Mouse (Mus musculus) midbrain, embryonic 10.5 days (tissue): ENCODE data around the gene Cmah. TPM values are rescaled to one million over a fixed set of nuclear protein-coding genes. Genes with fewer than 3 reads are reported as not detected.

Experiments used
- DNase-seq: peaks from one replicate; pipeline ENCODE4 v3.0.0-alpha.2; 2017; ENCODE audit warnings: low spot score
- H3K27ac ChIP-seq: fragments of 300-500 bp; sonication (generic); replicated peaks from 2 replicates; pipeline ENCODE4 v1.5.1; 2016; ENCODE audit warnings: mild to moderate bottlenecking
- H3K27me3 ChIP-seq: fragments of 300-500 bp; sonication (generic); 2 replicates; pipeline ENCODE4 v1.6.1; 2016; ENCODE audit warnings: low read depth, mild to moderate bottlenecking; ENCODE audit not compliant: poor library complexity, severe bottlenecking
- H3K36me3 ChIP-seq: fragments of 300-500 bp; sonication (generic); 2 replicates; pipeline ENCODE4 v1.6.1; 2016; ENCODE audit warnings: mild to moderate bottlenecking, moderate library complexity
- H3K4me1 ChIP-seq: fragments of 300-500 bp; sonication (generic); 2 replicates; pipeline ENCODE4 v1.6.1; 2016
- H3K4me3 ChIP-seq: fragments of 300-500 bp; sonication (generic); 2 replicates; pipeline ENCODE4 v1.5.1; 2016; ENCODE audit warnings: mild to moderate bottlenecking, moderate library complexity
- H3K9me3 ChIP-seq: fragments of 300-500 bp; sonication (generic); replicated peaks from 2 replicates; pipeline ENCODE4 v1.6.1; 2016; ENCODE audit warnings: mild to moderate bottlenecking
- WGBS: fragments of 180-500 bp; shearing (Covaris S2); methylation state at CpG from one replicate; pipeline ENCODE4 v1.1.7; 2016; 5-methylcytosine and 5-hydroxymethylcytosine counted together
- polyA plus RNA-seq: library from polyadenylated mRNA; unstranded; fragments of >200 nt; fragmentation: Nextera tagmentation; extraction: Ambion mirVana; gene quantifications from 2 replicates; pipeline ENCODE4 v1.2.1, GENCODE M21; 2016

Cmah gene
- polyA plus RNA-seq, 1 experiment from 2014 or later = 0.42 TPM

DNA sequence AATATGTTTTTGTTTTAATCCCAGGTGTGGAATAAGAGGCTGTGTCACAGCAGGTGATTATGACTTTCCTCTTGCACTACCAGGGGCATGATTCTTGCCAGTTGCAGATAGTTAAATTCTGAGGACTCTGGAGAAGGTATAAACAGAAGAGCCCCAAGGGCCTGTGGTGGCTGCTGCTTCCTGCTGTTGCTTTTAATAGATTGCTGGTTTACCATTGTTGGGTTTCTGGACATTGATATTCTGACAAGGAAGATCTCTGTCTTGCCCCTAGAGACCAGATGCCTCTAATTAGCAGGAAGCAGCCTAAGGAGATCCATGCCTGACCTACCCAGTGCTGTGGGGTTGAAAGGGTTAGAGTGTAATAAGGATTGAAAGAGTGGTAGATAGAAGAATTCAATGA lies 75.8 kb downstream of the Cmah start:
- H3K4me1 ChIP-seq = peaks cover 7% of the 10 kb centered on the region; the same call in 1 of the 2 replicates
- H3K36me3 ChIP-seq = no peaks in the 10 kb centered on the region
- H3K27ac ChIP-seq = no peak overlapping the region
- no peaks in the 10 kb centered on the region for H3K9me3 ChIP-seq
- no peaks in the 10 kb centered on the region for H3K27me3 ChIP-seq
- no peak for DNase-seq
- no peak overlapping the region for H3K4me3 ChIP-seq

DNA sequence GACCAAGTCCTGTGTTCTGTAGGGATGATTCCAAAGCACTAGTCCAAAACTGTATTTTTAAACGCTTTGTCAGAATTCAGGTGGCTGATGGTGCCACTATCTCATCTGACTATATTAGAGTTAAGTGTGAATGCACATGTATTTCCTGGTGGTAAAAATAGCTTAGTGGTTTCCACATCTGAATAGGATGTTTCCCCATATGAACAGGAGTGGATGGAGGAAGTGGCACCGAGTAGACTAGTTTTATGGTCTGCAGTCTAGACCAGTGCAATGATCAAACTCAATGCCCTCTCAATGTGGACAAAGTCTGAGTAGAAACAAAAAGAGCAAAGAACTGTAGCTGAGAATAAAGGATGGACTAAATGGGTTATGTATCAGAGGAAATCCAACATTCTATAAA lies 79.6 kb downstream of the Cmah start:
- H3K4me1 ChIP-seq = peaks cover 6% of the 10 kb centered on the region; the same call in 1 of the 2 replicates
- no peaks in the 10 kb centered on the region for H3K9me3 ChIP-seq
- H3K27me3 ChIP-seq = no peaks in the 10 kb centered on the region
- no peak overlapping the region for H3K27ac ChIP-seq
- no peak for DNase-seq
- 85% methylated on average over 2 of the region's 2 CpGs for WGBS
- H3K4me3 ChIP-seq = no peak overlapping the region
- no peaks in the 10 kb centered on the region for H3K36me3 ChIP-seq

DNA sequence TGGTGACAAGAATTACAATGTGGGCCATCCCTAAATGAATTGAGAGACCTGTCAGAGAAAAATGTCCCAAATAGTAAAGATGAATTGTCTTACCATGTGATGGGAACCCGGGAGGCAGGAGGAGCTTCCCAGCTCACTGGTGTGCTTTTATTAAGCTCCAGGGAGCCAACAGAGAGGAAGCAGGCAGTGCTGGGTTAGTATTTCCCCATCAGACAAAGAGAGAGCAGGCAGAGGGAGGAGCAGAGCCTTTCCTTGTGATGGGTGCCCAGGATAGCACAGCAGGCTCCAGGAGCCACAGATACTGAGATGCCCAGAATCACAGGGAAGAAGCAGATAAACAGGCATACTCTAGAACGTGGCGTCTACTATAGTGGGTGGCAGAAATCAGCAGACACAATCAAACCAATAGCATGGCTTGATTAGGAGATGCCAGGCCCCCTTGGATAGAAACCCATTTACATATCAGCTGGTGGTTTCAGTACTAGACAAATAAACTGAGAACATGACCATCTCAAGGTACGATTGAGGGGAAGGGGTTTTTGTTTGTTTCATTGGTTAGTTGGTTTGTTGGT lies 87.5 kb downstream of the Cmah start:
- Histone ChIP-seq H3K4me1 (peaks cover 2% of the 10 kb centered on the region; the same call in 1 of the 2 replicates), H3K27ac (no peak overlapping the region), H3K9me3 (no peaks in the 10 kb centered on the region), H3K27me3 (no peaks in the 10 kb centered on the region), H3K4me3 (no peak overlapping the region), H3K36me3 (no peaks in the 10 kb centered on the region)
- DNase-seq = no peak
- 59% methylated on average over 4 of the region's 4 CpGs for WGBS

DNA sequence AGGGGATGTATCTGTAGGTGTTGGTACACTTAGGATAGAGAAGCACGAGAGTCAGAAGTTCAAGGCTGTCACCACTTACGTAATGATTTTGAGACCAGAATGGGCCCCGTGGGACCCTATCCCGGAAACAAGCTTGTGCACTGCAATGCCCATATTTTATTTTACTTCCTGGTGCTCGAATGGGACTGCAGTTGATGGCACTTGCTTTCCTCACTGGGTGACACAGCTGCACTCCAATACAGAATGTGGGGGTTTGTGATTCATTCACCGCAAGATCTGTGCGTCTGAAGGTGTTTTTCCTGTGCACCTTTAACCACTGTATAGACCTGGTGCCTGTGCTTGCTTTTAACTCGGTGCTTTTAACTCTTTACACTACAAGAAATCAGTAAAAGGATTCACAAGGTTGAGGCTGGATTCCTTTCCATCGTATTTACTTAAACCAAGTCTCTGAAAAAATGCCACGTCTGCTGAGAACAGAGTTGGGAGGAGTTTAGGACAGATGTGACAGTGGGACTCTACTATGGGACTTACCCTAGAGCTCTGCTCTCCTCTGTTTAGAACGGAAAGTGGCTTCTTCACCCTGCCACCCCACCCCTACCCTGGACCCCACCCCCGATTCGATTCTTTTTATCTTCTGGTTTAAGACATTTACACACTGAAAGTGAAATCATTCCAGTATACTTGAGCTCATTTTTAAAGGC lies 88.5 kb downstream of the Cmah start:
- Histone ChIP-seq H3K27me3 (no peaks in the 10 kb centered on the region), H3K9me3 (no peaks in the 10 kb centered on the region), H3K27ac (no peak overlapping the region), H3K4me1 (peaks cover 4% of the 10 kb centered on the region; the same call in 1 of the 2 replicates), H3K36me3 (no peaks in the 10 kb centered on the region), H3K4me3 (no peak overlapping the region)
- 82% methylated on average over 13 of the region's 13 CpGs for WGBS
- DNase-seq = no peak

DNA sequence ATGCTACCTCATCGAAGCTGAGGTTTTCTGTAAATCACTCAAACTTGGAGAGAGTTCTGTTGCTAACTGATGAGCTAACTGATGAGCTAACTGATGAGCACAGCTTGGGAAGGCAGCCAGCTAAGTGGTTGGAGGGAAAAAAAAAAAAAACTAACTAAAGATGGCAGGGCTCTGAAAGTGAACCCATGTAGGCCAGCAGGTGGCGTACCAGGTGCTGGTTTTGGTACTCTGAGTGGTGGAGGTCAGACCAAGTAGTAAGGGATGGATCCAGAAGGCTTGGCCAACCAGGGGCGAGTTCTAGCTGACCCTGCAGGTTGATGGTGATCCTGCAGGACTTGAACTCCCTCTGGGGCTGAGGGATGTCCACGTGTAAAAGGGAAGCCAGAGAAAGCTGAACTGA lies 89.2 kb downstream of the Cmah start:
- no peak overlapping the region for H3K4me3 ChIP-seq
- H3K4me1 ChIP-seq = peaks cover 4% of the 10 kb centered on the region; the same call in 1 of the 2 replicates
- DNase-seq = peak; percentile 40
- no peaks in the 10 kb centered on the region for H3K9me3 ChIP-seq
- WGBS = 46% methylated on average over 4 of the region's 4 CpGs
- H3K27ac ChIP-seq = no peak overlapping the region
- H3K27me3 ChIP-seq = no peaks in the 10 kb centered on the region
- no peaks in the 10 kb centered on the region for H3K36me3 ChIP-seq

DNA sequence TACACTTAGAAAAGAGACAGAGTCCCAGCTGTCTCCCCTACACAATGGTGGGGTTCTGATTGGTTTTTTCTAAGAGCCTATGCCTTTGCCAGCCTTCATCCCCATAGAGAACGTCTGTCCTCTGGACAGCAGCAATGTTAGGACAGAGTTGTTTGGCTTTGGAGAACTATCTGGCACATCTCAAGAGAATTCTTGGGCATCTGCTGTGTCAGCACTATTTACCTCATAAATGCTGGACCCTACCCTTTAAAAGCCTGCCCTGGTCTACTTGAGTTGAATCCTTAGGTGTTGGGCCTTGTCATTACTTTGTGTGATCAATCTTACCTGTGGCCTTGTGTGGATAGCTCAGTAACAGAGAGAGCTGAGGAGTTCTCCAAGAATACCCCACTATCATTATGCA lies 90.8 kb downstream of the Cmah start:
- no peaks in the 10 kb centered on the region for H3K9me3 ChIP-seq
- peaks cover 4% of the 10 kb centered on the region; the same call in 1 of the 2 replicates for H3K4me1 ChIP-seq
- DNase-seq = no peak
- WGBS = 66% methylated on average over 1 of the region's 1 CpGs
- no peaks in the 10 kb centered on the region for H3K27me3 ChIP-seq
- no peak overlapping the region for H3K4me3 ChIP-seq
- H3K36me3 ChIP-seq = no peaks in the 10 kb centered on the region
- H3K27ac ChIP-seq = no peak overlapping the region

DNA sequence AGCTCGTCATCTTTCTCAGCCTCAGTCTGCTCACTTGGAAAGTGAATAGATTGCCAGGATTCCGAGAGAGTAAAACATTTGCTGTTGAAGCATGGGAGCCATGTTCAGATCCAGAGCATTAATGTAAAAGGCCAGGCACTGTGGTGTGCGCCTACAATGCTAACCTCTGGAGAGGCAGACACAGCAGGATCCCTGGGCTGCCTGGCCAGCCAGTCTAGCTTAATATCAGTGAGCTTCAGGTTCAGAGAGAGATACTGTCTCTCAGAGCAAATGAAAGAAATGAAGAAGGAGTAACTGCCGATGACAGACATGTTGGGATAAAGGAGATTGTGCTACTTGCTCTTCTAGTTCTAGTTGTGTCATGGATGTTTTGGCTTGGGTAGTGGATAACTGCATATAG lies 91.6 kb downstream of the Cmah start:
- no peaks in the 10 kb centered on the region for H3K9me3 ChIP-seq
- no peak overlapping the region for H3K27ac ChIP-seq
- H3K27me3 ChIP-seq = no peaks in the 10 kb centered on the region
- H3K36me3 ChIP-seq = no peaks in the 10 kb centered on the region
- whole genome bisulfite sequencing = 78% methylated on average over 4 of the region's 4 CpGs
- no peak overlapping the region for H3K4me3 ChIP-seq
- DNase-seq = no peak
- H3K4me1 ChIP-seq = peaks cover 4% of the 10 kb centered on the region; the same call in 1 of the 2 replicates

DNA sequence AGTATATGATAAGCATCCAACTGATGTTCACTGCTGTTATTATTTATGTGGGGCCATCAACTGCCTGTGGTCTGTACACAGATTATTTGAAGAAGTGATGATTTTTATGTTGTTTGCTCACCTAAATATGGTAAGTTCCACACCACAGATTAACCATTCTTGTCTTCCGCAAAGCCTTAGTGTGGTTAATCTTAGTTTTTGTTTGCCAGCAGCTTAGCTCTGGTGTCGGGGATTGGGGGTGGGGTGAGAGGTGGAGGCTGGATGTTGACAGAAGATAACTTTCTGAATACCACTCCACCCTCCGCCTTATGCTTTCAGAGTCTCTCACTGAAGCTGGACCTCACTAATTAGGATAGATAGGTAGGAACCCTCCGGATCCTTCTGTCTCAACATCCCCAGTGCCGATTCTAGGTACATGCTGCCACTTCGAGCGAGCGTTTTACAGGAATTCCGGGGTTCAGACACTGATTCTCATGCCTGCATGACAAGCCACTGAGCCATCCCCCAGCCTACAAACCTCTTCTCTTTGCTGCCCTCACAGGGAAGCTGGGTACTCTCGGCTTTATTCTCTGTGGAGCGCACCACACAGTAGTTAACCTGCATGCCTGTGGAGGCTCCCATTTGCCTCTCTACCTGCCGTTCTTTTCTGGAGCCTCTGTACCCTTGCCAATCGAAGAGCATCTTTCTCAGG lies 92.5 kb downstream of the Cmah start:
- Histone ChIP-seq H3K27me3 (no peaks in the 10 kb centered on the region), H3K4me3 (no peak overlapping the region), H3K9me3 (no peaks in the 10 kb centered on the region), H3K4me1 (peaks cover 4% of the 10 kb centered on the region; the same call in 1 of the 2 replicates), H3K36me3 (no peaks in the 10 kb centered on the region), H3K27ac (peak overlapping the region; percentile 33)
- no peak for DNase-seq
- WGBS = 80% methylated on average over 13 of the region's 13 CpGs

DNA sequence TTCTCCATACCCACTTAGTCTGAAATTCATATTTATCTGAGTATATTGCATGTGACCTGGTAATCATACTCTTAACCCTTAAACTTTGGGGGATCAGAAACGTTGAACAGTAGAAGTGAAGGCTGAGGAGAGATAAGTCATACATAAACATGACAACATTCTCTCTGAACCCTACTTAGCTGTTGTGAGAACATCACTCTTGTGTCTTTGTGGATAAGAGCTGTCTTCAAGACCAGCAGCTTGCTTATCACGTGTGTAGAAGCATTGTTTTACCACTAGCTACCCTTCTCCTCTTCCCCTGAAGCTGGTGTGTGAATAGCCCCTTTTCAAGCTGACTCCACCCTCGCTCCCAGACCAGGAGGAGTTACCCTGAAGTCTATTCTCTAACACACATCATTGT lies 94.8 kb downstream of the Cmah start:
- Histone ChIP-seq H3K27me3 (no peaks in the 10 kb centered on the region), H3K36me3 (no peaks in the 10 kb centered on the region), H3K4me3 (no peak overlapping the region), H3K4me1 (peaks cover 4% of the 10 kb centered on the region; the same call in 1 of the 2 replicates), H3K27ac (no peak overlapping the region), H3K9me3 (no peaks in the 10 kb centered on the region)
- 67% methylated on average over 3 of the region's 3 CpGs for WGBS
- DNase-seq = no peak

DNA sequence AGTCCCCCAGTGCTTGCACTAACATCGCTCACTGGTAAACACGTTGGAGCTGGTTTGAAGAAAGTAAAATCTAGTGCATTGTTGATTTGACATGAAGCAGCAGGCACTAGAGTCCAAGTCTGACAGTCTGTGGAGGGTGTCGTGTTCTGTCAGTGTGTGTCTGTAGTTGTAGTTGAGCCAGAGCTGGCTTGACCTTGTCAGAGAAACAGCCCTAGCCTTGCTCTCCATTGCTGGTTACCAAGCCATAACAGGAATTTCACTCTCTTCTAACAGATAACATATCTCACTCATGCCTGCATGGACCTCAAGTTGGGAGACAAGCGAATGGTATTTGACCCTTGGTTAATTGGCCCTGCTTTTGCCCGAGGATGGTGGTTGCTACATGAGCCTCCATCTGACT lies 103.0 kb downstream of the Cmah start:
- DNase-seq = no peak
- H3K4me1 ChIP-seq = no peaks in the 10 kb centered on the region
- H3K36me3 ChIP-seq = no peaks in the 10 kb centered on the region
- H3K27ac ChIP-seq = no peak overlapping the region
- 85% methylated on average over 5 of the region's 5 CpGs for WGBS
- H3K9me3 ChIP-seq = no peaks in the 10 kb centered on the region
- no peaks in the 10 kb centered on the region for H3K27me3 ChIP-seq
- no peak overlapping the region for H3K4me3 ChIP-seq

DNA sequence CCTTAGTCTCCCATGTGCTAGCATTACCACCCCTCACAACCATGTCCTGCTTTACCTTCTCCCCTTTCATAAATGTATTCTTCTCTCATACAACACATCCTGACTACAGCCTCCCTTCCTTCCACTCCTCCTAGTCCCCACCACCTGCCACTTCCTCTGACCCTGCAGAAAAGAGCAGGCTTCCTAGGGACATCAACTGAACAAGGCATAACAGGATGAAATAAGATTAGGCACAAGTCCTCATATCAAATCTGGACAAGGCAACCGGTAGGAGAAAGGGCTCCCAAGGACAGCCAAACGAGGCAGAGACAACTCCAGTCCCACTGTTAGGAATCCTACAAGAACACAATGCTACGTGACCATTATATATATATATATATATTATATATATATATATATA lies 104.4 kb downstream of the Cmah start:
- H3K9me3 ChIP-seq = no peaks in the 10 kb centered on the region
- no peak for DNase-seq
- H3K36me3 ChIP-seq = no peaks in the 10 kb centered on the region
- no peak overlapping the region for H3K4me3 ChIP-seq
- no peak overlapping the region for H3K27ac ChIP-seq
- 94% methylated on average over 3 of the region's 3 CpGs for WGBS
- H3K27me3 ChIP-seq = no peaks in the 10 kb centered on the region
- H3K4me1 ChIP-seq = no peaks in the 10 kb centered on the region

DNA sequence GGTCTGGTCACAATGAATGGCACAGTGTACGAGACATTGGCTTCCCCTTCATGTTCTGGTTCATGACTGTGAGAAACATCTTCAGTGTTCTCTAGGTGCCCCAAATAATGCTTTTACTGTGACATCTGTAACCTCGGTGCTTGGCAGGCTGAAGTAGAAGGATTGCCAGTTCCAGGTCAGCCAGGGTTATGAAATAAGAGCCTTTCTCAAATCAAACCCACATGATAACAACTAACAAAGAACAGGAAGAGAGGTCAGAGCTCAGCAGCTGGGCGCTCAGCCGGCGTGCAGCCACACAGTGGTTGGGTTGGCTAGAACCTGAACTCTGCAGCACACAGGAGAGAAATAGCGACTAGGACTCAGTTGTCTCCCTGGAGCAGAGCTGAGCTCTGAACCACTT lies 115.1 kb downstream of the Cmah start:
- Histone ChIP-seq H3K9me3 (no peaks in the 10 kb centered on the region), H3K27ac (no peak overlapping the region), H3K4me1 (no peaks in the 10 kb centered on the region), H3K36me3 (no peaks in the 10 kb centered on the region), H3K27me3 (no peaks in the 10 kb centered on the region), H3K4me3 (no peak overlapping the region)
- 67% methylated on average over 6 of the region's 6 CpGs for WGBS
- peak; percentile 20 for DNase-seq

DNA sequence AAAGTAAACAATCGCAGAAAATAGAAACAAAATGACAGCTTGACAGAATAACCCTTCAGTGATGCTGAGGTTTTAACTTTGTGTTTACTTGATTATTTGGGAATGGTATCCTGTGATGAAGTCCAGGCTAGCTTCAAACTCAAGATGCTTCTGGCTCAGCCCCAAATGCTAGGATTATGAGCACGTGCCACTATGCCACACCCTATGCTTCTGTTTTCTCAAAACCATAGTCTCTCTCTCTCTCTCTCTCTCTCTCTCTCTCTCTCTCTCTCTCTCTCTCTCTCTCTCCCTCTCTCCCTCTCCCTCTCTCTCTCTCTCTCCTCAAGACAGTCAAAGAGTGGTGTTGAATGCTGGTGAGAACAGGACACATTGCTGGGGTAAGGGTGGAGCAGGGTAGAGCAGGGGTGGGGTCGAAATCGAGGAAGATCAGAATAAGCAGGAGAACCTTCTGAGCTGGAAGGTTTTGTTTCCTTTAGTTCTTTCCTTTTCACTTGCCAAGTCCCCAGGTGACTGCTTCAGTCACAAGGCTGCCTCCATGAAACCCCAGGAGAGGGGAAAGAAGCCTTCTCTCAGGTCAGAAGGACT lies 116.7 kb downstream of the Cmah start:
- Histone ChIP-seq H3K27ac (no peak overlapping the region), H3K27me3 (no peaks in the 10 kb centered on the region), H3K9me3 (no peaks in the 10 kb centered on the region), H3K4me1 (no peaks in the 10 kb centered on the region), H3K36me3 (no peaks in the 10 kb centered on the region), H3K4me3 (no peak overlapping the region)
- 87% methylated on average over 4 of the region's 4 CpGs for WGBS
- no peak for DNase-seq
